Mouse (Mus musculus) C2C12 (cell line): ENCODE results near the gene Tmem246. TPM values are rescaled to one million over a fixed set of nuclear protein-coding genes. Genes with fewer than 3 reads are reported as not detected.

Experiments
- H3K27me3 ChIP-seq: one replicate; pipeline ENCODE4 v1.6.1; 2011; ENCODE audit not compliant: control insufficient read depth, insufficient read depth, insufficient read length
- H3K36me3 ChIP-seq: one replicate; pipeline ENCODE4 v1.6.1; 2011; ENCODE audit not compliant: control insufficient read depth, insufficient read depth
- H3K4me3 ChIP-seq: one replicate; pipeline ENCODE4 v1.5.1; 2011; ENCODE audit warnings: mild to moderate bottlenecking, control low read depth; ENCODE audit not compliant: poor library complexity, insufficient read depth, severe bottlenecking
- H3K79me2 ChIP-seq: one replicate; pipeline ENCODE4 v1.6.1; 2011; ENCODE audit not compliant: control insufficient read depth, insufficient read depth
- H3K79me3 ChIP-seq: one replicate; pipeline ENCODE4 v1.6.1; 2011; ENCODE audit warnings: low read depth, control low read depth
- H3ac ChIP-seq: one replicate; pipeline ENCODE3; 2011; ENCODE audit warnings: low read depth; ENCODE audit not compliant: control insufficient read depth, insufficient read length
- CEBPB ChIP-seq: IDR thresholded peaks from one replicate; pipeline ENCODE4 v1.6.1; 2011; ENCODE audit warnings: low read depth, mild to moderate bottlenecking, control low read depth, moderate library complexity
- CTCF ChIP-seq: IDR thresholded peaks from one replicate; pipeline ENCODE4 v1.5.1; 2011; ENCODE audit not compliant: control insufficient read depth, insufficient read depth, insufficient read length
- FOSL1 ChIP-seq: IDR thresholded peaks from one replicate; pipeline ENCODE4 v1.8.0; 2011; ENCODE audit warnings: mild to moderate bottlenecking, low read length; ENCODE audit not compliant: poor library complexity, insufficient read depth, severe bottlenecking
- MAX ChIP-seq: IDR thresholded peaks from one replicate; pipeline ENCODE4 v1.6.1; 2011; ENCODE audit warnings: mild to moderate bottlenecking, control low read depth
- MYOD1 ChIP-seq: IDR thresholded peaks from one replicate; pipeline ENCODE4 v1.6.1; 2011; ENCODE audit warnings: low read depth; ENCODE audit not compliant: control insufficient read depth, insufficient read length
- MYOG ChIP-seq: IDR thresholded peaks from one replicate; pipeline ENCODE4 v1.6.1; 2011; ENCODE audit not compliant: control insufficient read depth, insufficient read length; ENCODE audit errors: extremely low read depth
- USF1 ChIP-seq: IDR thresholded peaks from one replicate; pipeline ENCODE4 v1.6.1; 2011; ENCODE audit warnings: low read depth, mild to moderate bottlenecking, control low read depth, moderate library complexity
- polyA plus RNA-seq: library from polyadenylated mRNA; unstranded; fragments of >200 nt; fragmentation: generic; extraction: Trizol; gene quantifications from one replicate; pipeline ENCODE4 v1.2.1, GENCODE M21; 2012; ENCODE audit warnings: missing spikeins

Tmem246 gene
- polyA plus RNA-seq, 1 experiment = 0.34 TPM

- H3K36me3 ChIP-seq = no peaks in the 10 kb centered on the region
- TF ChIP-seq MYOG (no peak), MAX (no peak), CTCF (no peak), CEBPB (no peak), FOSL1 (no peak), MYOD1 (peak; percentile 9)
- no peaks in the 10 kb centered on the region for H3K79me2 ChIP-seq
- no peak overlapping the region for H3ac ChIP-seq
- H3K79me3 ChIP-seq = no peaks in the 10 kb centered on the region
- H3K4me3 ChIP-seq = no peak overlapping the region
- H3K27me3 ChIP-seq = peaks cover 5% of the 10 kb centered on the region
Observed at GRCm38 (mm10) chr4:49559915-49560772, 37.5 kb downstream of the Tmem246 start.

GRCm38 (mm10) chr4:49558181-49558580, 39.5 kb downstream of the Tmem246 start:
- H3K4me3 ChIP-seq = no peak overlapping the region
- TF ChIP-seq USF1 (no peak), FOSL1 (no peak), MYOD1 (no peak), MYOG (no peak), MAX (no peak), CTCF (no peak), CEBPB (no peak)
- no peaks in the 10 kb centered on the region for H3K79me2 ChIP-seq
- peaks cover 5% of the 10 kb centered on the region for H3K27me3 ChIP-seq
- no peak overlapping the region for H3ac ChIP-seq
- H3K79me3 ChIP-seq = no peaks in the 10 kb centered on the region
- H3K36me3 ChIP-seq = no peaks in the 10 kb centered on the region

GRCm38 (mm10) chr4:49557375-49557774, 40.3 kb downstream of the Tmem246 start:
- H3ac ChIP-seq = no peak overlapping the region
- H3K4me3 ChIP-seq = no peak overlapping the region
- peaks cover 5% of the 10 kb centered on the region for H3K27me3 ChIP-seq
- no peaks in the 10 kb centered on the region for H3K79me2 ChIP-seq
- TF ChIP-seq FOSL1 (no peak), MYOG (no peak), MYOD1 (no peak), MAX (no peak), CEBPB (no peak), USF1 (no peak), CTCF (no peak)
- H3K36me3 ChIP-seq = no peaks in the 10 kb centered on the region
- no peaks in the 10 kb centered on the region for H3K79me3 ChIP-seq

- Histone ChIP-seq H3K79me3 (no peaks in the 10 kb centered on the region), H3K79me2 (no peaks in the 10 kb centered on the region), H3K36me3 (no peaks in the 10 kb centered on the region), H3K27me3 (no peaks in the 10 kb centered on the region), H3K4me3 (no peak overlapping the region), H3ac (no peak overlapping the region)
- no peak for TF ChIP-seq FOSL1
- TF ChIP-seq USF1 = no peak
- no peak for TF ChIP-seq MYOD1
- TF ChIP-seq CTCF = no peak
- no peak for TF ChIP-seq MYOG
- TF ChIP-seq CEBPB = no peak
- no peak for TF ChIP-seq MAX
Observed at GRCm38 (mm10) chr4:49553380-49553779, 44.3 kb downstream of the Tmem246 start.

- no peaks in the 10 kb centered on the region for H3K79me2 ChIP-seq
- no peak for TF ChIP-seq CTCF
- TF ChIP-seq MYOD1 = no peak
- TF ChIP-seq CEBPB = no peak
- no peak for TF ChIP-seq FOSL1
- no peak for TF ChIP-seq USF1
- no peak for TF ChIP-seq MYOG
- no peak for TF ChIP-seq MAX
- H3ac ChIP-seq = no peak within 1 kb of the TSS
- no peak within 1 kb of the TSS for H3K4me3 ChIP-seq
- no peaks in the 10 kb centered on the region for H3K36me3 ChIP-seq
- no peaks in the 10 kb centered on the region for H3K79me3 ChIP-seq
- no peaks in the 10 kb centered on the region for H3K27me3 ChIP-seq
Observed at GRCm38 (mm10) chr4:49549383-49549782, 48.3 kb downstream of the Tmem246 start, which contains the start of gene Aldob. TSS of gene Aldob (minus strand) at chr4:49549546.
